Mouse (Mus musculus): Measurements from ENCODE around the gene Lrrc51. TPM values are rescaled to one million over a fixed set of nuclear protein-coding genes. Genes with fewer than 3 reads are reported as not detected.

Gene Lrrc51
- total and polyA plus RNA-seq, 2 experiments = 3.3 to 5.2 TPM

- H3K79me2 ChIP-seq (ENCODE audit: control insufficient read depth, insufficient read depth, low read length) = no peaks in the 10 kb centered on the region
- 0 out of 2 replicates have a peak overlapping the region, but pooled peaks have one; percentile 17 for H3K9ac ChIP-seq (ENCODE audit: low read depth, low read length)
- no peaks in the 10 kb centered on the region for H3K36me3 ChIP-seq (ENCODE audit: control insufficient read depth, insufficient read depth, low read length)
- no peak for TF ChIP-seq POLR2A (IDR thresholded peaks at IDR 0.05; ENCODE audit: extremely low read depth, insufficient read depth, low read length)
- no peak for TF ChIP-seq CTCF (IDR thresholded peaks at IDR 0.05; ENCODE audit: low read depth, low read length)
- peak overlapping the region; percentile 61 for H3K27ac ChIP-seq (replicated peaks; ENCODE audit: insufficient read depth, low read depth, low read length)
- 89% methylated on average over 16 of the region's 16 CpGs for WGBS
- peaks cover 4% of the 10 kb centered on the region for H3K4me1 ChIP-seq (ENCODE audit: control insufficient read depth, insufficient read depth, low read length)
- no peak overlapping the region for H3K4me3 ChIP-seq (ENCODE audit: insufficient read depth, low read depth, low read length)
- H3K27me3 ChIP-seq (ENCODE audit: control insufficient read depth, insufficient read depth, low read length) = no peaks in the 10 kb centered on the region
- DNase-seq (ENCODE audit: extremely low read depth, low read depth, low spot score) = peak; percentile 40
These were observed 33.2 kb downstream of the Lrrc51 start for GRCm38 (mm10) chr7:101900331-101901097.

DNA sequence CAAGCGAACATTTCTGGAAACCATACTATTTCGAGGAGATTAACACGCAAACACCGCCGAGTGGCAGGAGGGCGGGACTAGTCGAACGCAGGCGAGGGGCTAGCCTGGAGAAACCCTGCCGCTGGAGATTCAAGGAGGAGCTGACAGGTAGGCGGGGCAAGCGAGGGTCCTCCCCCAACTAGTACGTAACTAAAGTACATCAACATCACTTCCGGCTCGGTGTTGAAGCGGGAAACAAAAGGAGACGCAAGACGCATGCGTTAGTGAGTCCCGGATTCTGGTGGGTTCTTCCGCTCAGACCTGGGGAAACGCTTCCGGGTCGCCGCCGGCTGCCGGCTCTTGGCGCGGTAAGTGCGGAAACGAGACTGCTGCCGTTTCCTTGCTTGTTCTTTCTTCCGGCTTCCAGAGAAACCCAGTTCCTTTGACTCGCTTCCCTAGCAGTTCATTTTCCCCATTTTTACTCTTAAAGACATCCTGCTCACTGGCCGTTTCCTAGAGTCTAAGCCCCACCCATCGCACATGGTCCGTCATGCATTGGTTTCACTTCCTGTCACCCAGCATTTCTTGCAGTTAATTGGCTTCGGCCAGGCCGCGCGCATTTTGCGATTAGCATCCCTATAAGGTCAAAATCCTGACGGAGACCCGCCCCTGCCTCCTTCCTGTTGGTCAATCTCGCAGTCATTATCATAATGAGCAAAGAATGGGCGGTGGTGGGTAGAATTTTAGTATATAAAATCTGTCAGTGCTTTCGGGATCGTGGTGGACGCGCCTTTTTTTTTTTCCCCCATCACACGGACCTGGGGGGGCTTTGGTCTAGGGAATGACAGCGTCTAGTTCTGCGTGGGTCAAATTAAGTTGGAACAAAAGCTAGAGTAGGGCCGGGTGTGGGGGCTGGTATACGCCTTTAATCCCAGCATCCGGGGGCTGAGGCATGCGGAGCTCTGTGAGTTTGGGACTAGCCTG lies 37.3 kb downstream of the Lrrc51 start:
- Histone ChIP-seq H3K4me3 (ENCODE audit: insufficient read depth, low read depth, low read length) (peak overlapping the region; percentile 72), H3K9ac (ENCODE audit: low read depth, low read length) (peak overlapping the region; percentile 74), H3K79me2 (ENCODE audit: control insufficient read depth, insufficient read depth, low read length) (no peaks in the 10 kb centered on the region), H3K36me3 (ENCODE audit: control insufficient read depth, insufficient read depth, low read length) (no peaks in the 10 kb centered on the region), H3K27ac (replicated peaks; ENCODE audit: insufficient read depth, low read depth, low read length) (peak overlapping the region; percentile 73), H3K4me1 (ENCODE audit: control insufficient read depth, insufficient read depth, low read length) (peaks cover 2% of the 10 kb centered on the region), H3K27me3 (ENCODE audit: control insufficient read depth, insufficient read depth, low read length) (no peaks in the 10 kb centered on the region)
- WGBS = under 1% methylated on average over 57 of the region's 57 CpGs
- DNase-seq (ENCODE audit: extremely low read depth, low read depth, low spot score) = peak; percentile 98
- TF ChIP-seq POLR2A (IDR thresholded peaks at IDR 0.05; ENCODE audit: extremely low read depth, insufficient read depth, low read length) = peak; percentile 56; the same call in 1 of the 2 replicates
- no peak for TF ChIP-seq CTCF (IDR thresholded peaks at IDR 0.05; ENCODE audit: low read depth, low read length)

DNA sequence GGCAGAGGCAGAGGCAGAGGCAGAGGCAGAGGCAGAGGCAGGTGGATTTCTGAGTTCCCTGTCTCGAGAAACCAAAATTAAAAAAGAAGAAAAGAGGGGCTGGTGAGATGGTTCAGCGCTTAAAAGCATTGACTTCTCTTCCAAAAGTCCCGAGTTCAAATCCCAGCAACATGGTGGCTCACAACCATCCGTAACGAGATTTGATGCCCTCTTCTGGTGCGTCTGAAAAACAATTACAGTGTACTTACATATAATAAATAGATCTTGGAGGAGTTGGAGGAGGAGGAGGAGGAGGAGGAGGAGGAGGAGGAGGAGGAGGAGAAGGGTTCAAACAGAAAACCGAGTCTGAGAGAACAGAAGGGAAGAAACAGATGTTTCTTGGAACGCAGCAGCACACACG lies 38.0 kb downstream of the Lrrc51 start:
- DNase-seq (ENCODE audit: extremely low read depth, low read depth, low spot score) = no peak
- 41% methylated on average over 9 of the region's 9 CpGs for WGBS
- H3K27ac ChIP-seq (replicated peaks; ENCODE audit: insufficient read depth, low read depth, low read length) = peak overlapping the region; percentile 45

DNA sequence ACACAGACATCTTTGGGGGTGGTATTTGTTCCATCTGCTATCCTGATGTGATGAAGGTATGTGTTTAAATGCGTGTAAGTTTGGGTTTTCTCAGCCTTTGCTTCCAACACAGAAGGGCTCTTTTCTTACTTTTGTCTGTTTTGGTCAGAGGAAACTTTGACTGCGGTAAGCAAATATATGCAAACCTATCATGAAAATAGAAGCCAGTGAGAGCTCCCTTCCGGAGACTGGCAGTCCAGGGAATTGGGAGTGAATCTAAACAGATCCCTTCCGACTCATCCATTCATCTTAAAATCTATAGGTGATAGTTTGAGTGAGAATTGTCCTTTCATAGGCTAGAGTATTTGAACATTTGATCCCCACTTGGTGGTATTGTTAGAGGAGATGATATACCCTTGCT lies 45.2 kb downstream of the Lrrc51 start:
- Histone ChIP-seq H3K4me1 (ENCODE audit: control insufficient read depth, insufficient read depth, low read length) (no peaks in the 10 kb centered on the region), H3K9ac (ENCODE audit: low read depth, low read length) (no peak overlapping the region), H3K27me3 (ENCODE audit: control insufficient read depth, insufficient read depth, low read length) (no peaks in the 10 kb centered on the region), H3K79me2 (ENCODE audit: control insufficient read depth, insufficient read depth, low read length) (no peaks in the 10 kb centered on the region), H3K36me3 (ENCODE audit: control insufficient read depth, insufficient read depth, low read length) (no peaks in the 10 kb centered on the region), H3K27ac (replicated peaks; ENCODE audit: insufficient read depth, low read depth, low read length) (no peak overlapping the region), H3K4me3 (ENCODE audit: insufficient read depth, low read depth, low read length) (no peak overlapping the region)
- no peak for DNase-seq (ENCODE audit: extremely low read depth, low read depth, low spot score)
- TF ChIP-seq POLR2A (IDR thresholded peaks at IDR 0.05; ENCODE audit: extremely low read depth, insufficient read depth, low read length) = no peak
- TF ChIP-seq CTCF (IDR thresholded peaks at IDR 0.05; ENCODE audit: low read depth, low read length) = no peak
- 86% methylated on average over 4 of the region's 4 CpGs for WGBS

More for the DNA sequence above, 38.0 kb downstream of the Lrrc51 start:
- H3K79me2 ChIP-seq (ENCODE audit: control insufficient read depth, insufficient read depth, low read length) = no peaks in the 10 kb centered on the region
- peaks cover 2% of the 10 kb centered on the region for H3K4me1 ChIP-seq (ENCODE audit: control insufficient read depth, insufficient read depth, low read length)
- no peaks in the 10 kb centered on the region for H3K36me3 ChIP-seq (ENCODE audit: control insufficient read depth, insufficient read depth, low read length)
- H3K4me3 ChIP-seq (ENCODE audit: insufficient read depth, low read depth, low read length) = peak overlapping the region; percentile 72
- peak overlapping the region; percentile 74 for H3K9ac ChIP-seq (ENCODE audit: low read depth, low read length)
- TF ChIP-seq CTCF (IDR thresholded peaks at IDR 0.05; ENCODE audit: low read depth, low read length) (no peak), POLR2A (IDR thresholded peaks at IDR 0.05; ENCODE audit: extremely low read depth, insufficient read depth, low read length) (no peak)
- no peaks in the 10 kb centered on the region for H3K27me3 ChIP-seq (ENCODE audit: control insufficient read depth, insufficient read depth, low read length)

- no peak for TF ChIP-seq POLR2A (IDR thresholded peaks at IDR 0.05; ENCODE audit: extremely low read depth, insufficient read depth, low read length)
- TF ChIP-seq CTCF (IDR thresholded peaks at IDR 0.05; ENCODE audit: low read depth, low read length) = no peak
- 89% methylated on average over 6 of the region's 6 CpGs for WGBS
- Histone ChIP-seq H3K9ac (ENCODE audit: low read depth, low read length) (no peak overlapping the region), H3K4me3 (ENCODE audit: insufficient read depth, low read depth, low read length) (no peak overlapping the region), H3K27me3 (ENCODE audit: control insufficient read depth, insufficient read depth, low read length) (no peaks in the 10 kb centered on the region), H3K27ac (replicated peaks; ENCODE audit: insufficient read depth, low read depth, low read length) (no peak overlapping the region), H3K36me3 (ENCODE audit: control insufficient read depth, insufficient read depth, low read length) (no peaks in the 10 kb centered on the region), H3K4me1 (ENCODE audit: control insufficient read depth, insufficient read depth, low read length) (0 out of 2 replicates have a peak, but pooled peaks cover 6% of the 10 kb centered on the region), H3K79me2 (ENCODE audit: control insufficient read depth, insufficient read depth, low read length) (no peaks in the 10 kb centered on the region)
- DNase-seq (ENCODE audit: extremely low read depth, low read depth, low spot score) = no peak
These were observed 47.4 kb downstream of the Lrrc51 start for GRCm38 (mm10) chr7:101886274-101886673.
